Mouse (Mus musculus) hindbrain, embryonic 14.5 days (tissue): ENCODE results near the gene Olfr1046. TPM values are rescaled to one million over a fixed set of nuclear protein-coding genes. Genes with fewer than 3 reads are reported as not detected.
"Not testable (repeated sequence)": the region's sequence is repeated elsewhere in the genome, so short reads cannot be mapped to it uniquely, and the experiment has no call there.

Experiments used
- ATAC-seq: fragments of 200-750 bp; cut with Nextera tagmentation; 2 replicates; pipeline ENCODE4 v1.8.0; 2017; ENCODE audit warnings: moderate number of reproducible peaks, mild to moderate bottlenecking, moderate TSS enrichment, moderate library complexity; ENCODE audit not compliant: low FRiP score
- DNase-seq: peaks from one replicate; pipeline ENCODE4 v3.0.0-alpha.2; 2015; ENCODE audit warnings: low spot score
- H3K27ac ChIP-seq: fragments of 300-500 bp; sonication (generic); 2 replicates; pipeline ENCODE4 v1.5.1; 2014; ENCODE audit warnings: mild to moderate bottlenecking, moderate library complexity
- H3K27me3 ChIP-seq: fragments of 300-500 bp; sonication (generic); 2 replicates; pipeline ENCODE4 v1.6.1; 2014; ENCODE audit warnings: mild to moderate bottlenecking, low read length, mixed read lengths; ENCODE audit not compliant: control insufficient read depth, insufficient read depth
- H3K36me3 ChIP-seq: fragments of 300-500 bp; sonication (generic); replicated peaks from 2 replicates; pipeline ENCODE4 v1.6.1; 2014; ENCODE audit not compliant: control insufficient read depth, insufficient read depth
- H3K4me1 ChIP-seq: fragments of 300-500 bp; sonication (generic); replicated peaks from 2 replicates; pipeline ENCODE4 v1.6.1; 2014; ENCODE audit warnings: antibody characterized with exemption, low read length, mixed read lengths; ENCODE audit not compliant: control insufficient read depth, insufficient read depth
- H3K4me2 ChIP-seq: fragments of 300-500 bp; sonication (generic); replicated peaks from 2 replicates; pipeline ENCODE4 v1.6.1; 2014; ENCODE audit warnings: mild to moderate bottlenecking, moderate library complexity
- H3K4me3 ChIP-seq: fragments of 300-500 bp; sonication (generic); replicated peaks from 2 replicates; pipeline ENCODE4 v1.5.1; 2014; ENCODE audit warnings: mild to moderate bottlenecking, low read length
- H3K9ac ChIP-seq: fragments of 300-500 bp; sonication (generic); 2 replicates; pipeline ENCODE4 v1.6.1; 2014
- H3K9me3 ChIP-seq: fragments of 300-500 bp; sonication (generic); 2 replicates; pipeline ENCODE4 v1.6.1; 2016; ENCODE audit warnings: low read length; ENCODE audit not compliant: control insufficient read depth
- WGBS: fragments of 180-500 bp; shearing (Covaris S2); extraction: QIAGEN DNeasy Blood & Tissue Kit; methylation state at CpG from one replicate; pipeline ENCODE4 v1.1.7; 2014; 5-methylcytosine and 5-hydroxymethylcytosine counted together
- polyA plus RNA-seq: library from polyadenylated mRNA; unstranded; fragments of >200 nt; fragmentation: Nextera tagmentation; extraction: Ambion mirVana; gene quantifications from 2 replicates; pipeline ENCODE4 v1.2.1, GENCODE M21; 2014

Olfr1046 gene
- not detected in 2 replicates for polyA plus RNA-seq

- ATAC-seq, result no peak
- no peak within 1 kb of the TSS for H3K27ac ChIP-seq
These were observed at the start of gene Olfr1046 for GRCm38 (mm10) chr2:86219214-86219613. TSS of gene Olfr1046 (minus strand) at chr2:86219314.

GRCm38 (mm10) chr2:86258228-86258627 lies 39.1 kb upstream of the Olfr1046 start, which contains the start of gene Olfr1049:
TSS of gene Olfr1049 (minus strand) at chr2:86258328.
- not testable (repeated sequence) for H3K4me3 ChIP-seq, H3K9me3 ChIP-seq, DNase-seq, H3K4me2 ChIP-seq, H3K36me3 ChIP-seq, H3K27me3 ChIP-seq, H3K4me1 ChIP-seq, ATAC-seq, H3K27ac ChIP-seq, H3K9ac ChIP-seq

More at GRCm38 (mm10) chr2:86219214-86219613, at the start of gene Olfr1046:
- Histone ChIP-seq H3K9me3 (no peaks in the 10 kb centered on the region), H3K4me1 (no peaks in the 10 kb centered on the region), H3K36me3 (no peaks in the 10 kb centered on the region), H3K9ac (no peak within 1 kb of the TSS), H3K27me3 (no peaks in the 10 kb centered on the region), H3K4me3 (no peak within 1 kb of the TSS), H3K4me2 (no peak within 1 kb of the TSS)
- DNase-seq, result no peak
- WGBS, result 71% methylated on average over 2 of the region's 2 CpGs

GRCm38 (mm10) chr2:86240189-86240588 lies 21.1 kb upstream of the Olfr1046 start, which contains the start of gene Olfr1048:
TSS of gene Olfr1048 (minus strand) at chr2:86240289.
- Histone ChIP-seq H3K4me2 (no peak within 1 kb of the TSS), H3K36me3 (no peaks in the 10 kb centered on the region), H3K9ac (no peak within 1 kb of the TSS), H3K27me3 (no peaks in the 10 kb centered on the region), H3K4me1 (no peaks in the 10 kb centered on the region), H3K4me3 (no peak within 1 kb of the TSS), H3K27ac (no peak within 1 kb of the TSS), H3K9me3 (no peaks in the 10 kb centered on the region)
- ATAC-seq, result no peak
- DNase-seq, result no peak

GRCm38 (mm10) chr2:86231301-86231700 lies 12.2 kb upstream of the Olfr1046 start, which contains the start of gene Olfr1047:
TSS of gene Olfr1047 (minus strand) at chr2:86231401.
- Histone ChIP-seq H3K27ac (no peak within 1 kb of the TSS), H3K36me3 (no peaks in the 10 kb centered on the region), H3K4me1 (no peaks in the 10 kb centered on the region), H3K27me3 (no peaks in the 10 kb centered on the region), H3K9me3 (no peaks in the 10 kb centered on the region), H3K4me3 (no peak within 1 kb of the TSS), H3K4me2 (no peak within 1 kb of the TSS), H3K9ac (no peak within 1 kb of the TSS)
- WGBS, result 95% methylated on average over 1 of the region's 1 CpGs
- DNase-seq (no peak), ATAC-seq (no peak)

GRCm38 (mm10) chr2:86202909-86203308 lies 16.2 kb downstream of the Olfr1046 start, which contains the start of gene Olfr1045:
TSS of gene Olfr1045 (minus strand) at chr2:86203009.
- H3K4me1 ChIP-seq, result no peaks in the 10 kb centered on the region
- no peak within 1 kb of the TSS for H3K4me3 ChIP-seq
- no peaks in the 10 kb centered on the region for H3K36me3 ChIP-seq
- no peak for ATAC-seq
- no peak within 1 kb of the TSS for H3K27ac ChIP-seq
- no peaks in the 10 kb centered on the region for H3K27me3 ChIP-seq
- H3K9me3 ChIP-seq, result no peaks in the 10 kb centered on the region
- no peak within 1 kb of the TSS for H3K9ac ChIP-seq
- H3K4me2 ChIP-seq, result no peak within 1 kb of the TSS
- no peak for DNase-seq

GRCm38 (mm10) chr2:86195863-86196262 lies 23.3 kb downstream of the Olfr1046 start:
- no peak overlapping the region for H3K9ac ChIP-seq
- no peaks in the 10 kb centered on the region for H3K9me3 ChIP-seq
- no peak overlapping the region for H3K4me2 ChIP-seq
- 66% methylated on average over 1 of the region's 1 CpGs for WGBS
- no peak overlapping the region for H3K4me3 ChIP-seq
- no peaks in the 10 kb centered on the region for H3K4me1 ChIP-seq
- DNase-seq (no peak), ATAC-seq (no peak)
- H3K36me3 ChIP-seq, result no peaks in the 10 kb centered on the region
- no peaks in the 10 kb centered on the region for H3K27me3 ChIP-seq
- H3K27ac ChIP-seq, result no peak overlapping the region

GRCm38 (mm10) chr2:86185583-86185982 lies 33.5 kb downstream of the Olfr1046 start, which contains the start of gene Olfr52:
TSS of gene Olfr52 (minus strand) at chr2:86185683.
- Histone ChIP-seq H3K27ac (no peak within 1 kb of the TSS), H3K4me1 (no peaks in the 10 kb centered on the region), H3K4me2 (no peak within 1 kb of the TSS), H3K9me3 (no peaks in the 10 kb centered on the region), H3K27me3 (no peaks in the 10 kb centered on the region), H3K9ac (no peak within 1 kb of the TSS), H3K36me3 (no peaks in the 10 kb centered on the region), H3K4me3 (no peak within 1 kb of the TSS)
- ATAC-seq (no peak), DNase-seq (no peak)

- Histone ChIP-seq H3K9me3 (no peaks in the 10 kb centered on the region), H3K9ac (no peak overlapping the region)
These were observed 39.2 kb downstream of the Olfr1046 start for GRCm38 (mm10) chr2:86179950-86180349.

GRCm38 (mm10) chr2:86177720-86178119 lies 41.4 kb downstream of the Olfr1046 start, which contains the start of gene Olfr1044:
TSS of gene Olfr1044 (minus strand) at chr2:86177820.
- H3K36me3 ChIP-seq, result no peaks in the 10 kb centered on the region
- no peaks in the 10 kb centered on the region for H3K9me3 ChIP-seq
- H3K9ac ChIP-seq, result no peak within 1 kb of the TSS
- no peak within 1 kb of the TSS for H3K4me2 ChIP-seq
- no peaks in the 10 kb centered on the region for H3K4me1 ChIP-seq
- ATAC-seq (no peak), DNase-seq (no peak)
- no peak within 1 kb of the TSS for H3K27ac ChIP-seq
- H3K27me3 ChIP-seq, result no peaks in the 10 kb centered on the region
- no peak within 1 kb of the TSS for H3K4me3 ChIP-seq

More at GRCm38 (mm10) chr2:86179950-86180349, 39.2 kb downstream of the Olfr1046 start:
- Histone ChIP-seq H3K27me3 (no peaks in the 10 kb centered on the region), H3K4me3 (no peak overlapping the region), H3K27ac (no peak overlapping the region), H3K4me1 (no peaks in the 10 kb centered on the region), H3K36me3 (no peaks in the 10 kb centered on the region), H3K4me2 (no peak overlapping the region)
- 85% methylated on average over 3 of the region's 3 CpGs for WGBS
- ATAC-seq (no peak), DNase-seq (no peak)

- not testable (repeated sequence) for H3K4me1 ChIP-seq, DNase-seq, H3K27ac ChIP-seq, H3K9ac ChIP-seq, H3K4me2 ChIP-seq, ATAC-seq, H3K9me3 ChIP-seq, H3K4me3 ChIP-seq, H3K27me3 ChIP-seq, H3K36me3 ChIP-seq
- 87% methylated on average over 7 of the region's 7 CpGs for WGBS
These were observed 43.7 kb downstream of the Olfr1046 start for GRCm38 (mm10) chr2:86175422-86175821.
